Mouse (Mus musculus): Measurements from ENCODE around the gene Ncstn. TPM values are rescaled to one million over a fixed set of nuclear protein-coding genes. Genes with fewer than 3 reads are reported as not detected.

The Ncstn gene
- polyA plus RNA-seq, 1 experiment from 2014 or later, result 107 TPM

DNA sequence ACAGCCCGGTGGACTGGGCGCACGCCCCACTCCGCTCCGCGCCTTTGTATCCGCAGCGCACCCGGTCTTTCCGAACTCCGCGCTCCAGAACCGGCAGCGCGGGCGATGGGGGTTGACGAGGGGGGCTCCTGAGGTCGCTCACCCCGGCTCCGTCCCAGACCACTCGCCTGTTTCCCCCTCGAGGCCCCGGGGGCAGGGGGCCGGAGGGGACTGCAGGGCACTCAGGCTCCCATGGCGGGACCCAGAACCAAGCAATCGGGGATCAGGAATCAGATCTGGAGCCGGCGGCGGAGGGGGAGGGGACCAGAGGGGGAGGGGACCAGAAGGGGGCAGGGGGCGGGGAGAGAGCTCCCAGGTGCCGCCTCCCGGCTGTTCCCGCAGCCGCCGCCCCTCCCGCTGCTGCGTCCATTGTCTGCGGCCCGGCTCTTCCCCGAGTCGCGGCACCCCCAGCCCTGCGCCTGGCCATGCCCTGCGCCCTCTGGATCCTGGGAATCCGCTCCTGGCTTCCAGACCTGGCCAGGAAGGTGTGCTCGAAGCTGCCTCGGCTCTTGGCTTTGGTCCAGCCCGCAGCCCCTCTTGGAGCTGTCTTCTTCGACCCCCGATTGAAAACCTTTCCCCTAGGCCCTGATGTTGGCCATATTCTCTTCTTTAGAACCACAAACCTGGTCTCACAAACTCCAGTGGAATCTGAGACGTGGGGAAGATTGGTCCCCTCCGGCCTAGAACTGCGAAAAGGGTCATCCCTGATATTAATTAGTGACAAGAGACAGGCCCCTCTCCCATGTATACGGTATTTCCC lies 55.4 kb downstream of the Ncstn start:
- no peaks in the 10 kb centered on the region for H3K27me3 ChIP-seq (ENCODE audit: control insufficient read depth, insufficient read depth, low read depth, low read length)
- H3K4me2 ChIP-seq (ENCODE audit: low read length), result peak overlapping the region; percentile 72
- H3K27ac ChIP-seq (ENCODE audit: low read length), result peak overlapping the region; percentile 98
- peak overlapping the region; percentile 95 for H3K9ac ChIP-seq (ENCODE audit: low read depth, low read length)
- peaks cover 38% of the 10 kb centered on the region for H3K4me1 ChIP-seq (ENCODE audit: control insufficient read depth, insufficient read depth, low read length)
- peak overlapping the region; percentile 81 for H3K4me3 ChIP-seq (ENCODE audit: low read depth, low read length)
- H3K36me3 ChIP-seq (ENCODE audit: control insufficient read depth, insufficient read depth, low read length), result no peaks in the 10 kb centered on the region
- under 1% methylated on average over 41 of the region's 54 CpGs for WGBS
- ATAC-seq, result peak; percentile 85
- H3K9me3 ChIP-seq (replicated peaks; ENCODE audit: control insufficient read depth, low read length, poor library complexity, severe bottlenecking), result no peaks in the 10 kb centered on the region

DNA sequence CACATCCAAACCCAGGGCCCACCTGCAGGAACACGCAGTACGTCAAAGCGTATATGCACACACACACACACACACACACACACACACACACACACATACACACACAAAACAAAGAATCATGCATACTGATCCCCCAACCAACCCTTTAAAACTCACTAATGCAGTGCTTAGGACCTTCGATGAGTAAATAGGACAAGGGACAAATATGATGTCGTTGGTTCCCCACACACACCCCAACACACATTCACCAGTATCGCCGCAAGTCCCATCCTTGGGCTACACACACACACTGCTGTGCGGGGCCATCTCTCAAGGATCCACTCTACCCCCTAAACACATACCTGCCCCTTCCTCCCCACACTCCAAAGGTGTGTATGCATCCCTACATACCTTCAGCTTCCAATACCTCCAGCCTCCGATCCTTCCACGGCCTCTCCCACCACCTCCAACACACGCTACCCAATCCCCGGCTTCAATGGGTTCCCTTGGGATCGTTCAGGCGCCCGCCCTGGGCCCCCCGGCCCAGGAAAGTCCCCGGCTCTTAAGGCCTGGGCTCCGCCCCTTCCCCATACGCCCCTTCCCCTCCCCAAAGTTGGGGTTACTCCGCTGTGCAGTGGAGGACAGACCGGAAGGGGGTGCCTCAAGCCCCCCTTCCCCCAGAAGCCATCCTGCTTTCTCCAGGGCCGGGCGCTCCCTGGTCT lies 56.2 kb downstream of the Ncstn start:
- peak; percentile 81 for ATAC-seq
- H3K27me3 ChIP-seq (ENCODE audit: control insufficient read depth, insufficient read depth, low read depth, low read length), result no peaks in the 10 kb centered on the region
- H3K4me1 ChIP-seq (ENCODE audit: control insufficient read depth, insufficient read depth, low read length), result peaks cover 43% of the 10 kb centered on the region
- no peaks in the 10 kb centered on the region for H3K9me3 ChIP-seq (replicated peaks; ENCODE audit: control insufficient read depth, low read length, poor library complexity, severe bottlenecking)
- WGBS, result 2% methylated on average over 23 of the region's 23 CpGs
- H3K36me3 ChIP-seq (ENCODE audit: control insufficient read depth, insufficient read depth, low read length), result no peaks in the 10 kb centered on the region
- H3K9ac ChIP-seq (ENCODE audit: low read depth, low read length), result peak overlapping the region; percentile 95
- H3K4me2 ChIP-seq (ENCODE audit: low read length), result peak overlapping the region; percentile 72
- peak overlapping the region; percentile 98 for H3K27ac ChIP-seq (ENCODE audit: low read length)
- peak overlapping the region; percentile 81 for H3K4me3 ChIP-seq (ENCODE audit: low read depth, low read length)

DNA sequence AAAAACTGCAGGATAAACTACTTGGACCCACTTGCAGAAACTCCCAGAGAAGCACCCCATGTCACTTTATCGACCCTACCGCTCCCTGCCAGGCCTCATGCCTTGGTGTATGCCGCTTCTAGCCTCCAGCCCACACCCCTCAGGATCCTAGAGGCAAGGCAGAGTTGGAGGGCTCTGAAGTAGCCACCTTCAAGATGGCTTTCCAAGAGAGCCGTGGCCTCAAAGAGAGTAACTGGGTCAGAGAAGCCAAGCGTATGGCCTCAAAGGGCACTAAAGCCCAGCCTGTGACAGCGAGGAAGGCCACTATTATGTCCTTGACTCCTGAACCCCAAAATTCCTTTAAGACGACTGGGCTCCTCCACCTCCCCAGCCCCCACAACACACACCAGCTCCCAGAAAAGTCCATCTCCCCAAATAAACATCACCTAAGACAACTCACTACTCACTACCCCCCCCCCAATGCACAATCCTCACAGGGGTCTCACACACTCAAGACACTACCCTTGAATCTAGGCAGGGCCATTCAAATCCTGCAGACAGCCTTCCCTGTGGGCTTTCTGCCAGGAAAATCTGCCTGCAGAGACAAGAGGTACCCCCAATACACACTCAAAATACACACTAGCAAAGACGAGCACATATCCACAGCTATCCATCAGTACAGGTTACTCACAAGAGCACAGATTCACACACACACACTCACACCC lies 57.2 kb downstream of the Ncstn start:
- Histone ChIP-seq H3K4me2 (ENCODE audit: low read length) (peak overlapping the region; percentile 72), H3K4me1 (ENCODE audit: control insufficient read depth, insufficient read depth, low read length) (peaks cover 50% of the 10 kb centered on the region), H3K9ac (ENCODE audit: low read depth, low read length) (peak overlapping the region; percentile 95), H3K4me3 (ENCODE audit: low read depth, low read length) (peak overlapping the region; percentile 81), H3K27ac (ENCODE audit: low read length) (peak overlapping the region; percentile 98), H3K27me3 (ENCODE audit: control insufficient read depth, insufficient read depth, low read depth, low read length) (no peaks in the 10 kb centered on the region), H3K36me3 (ENCODE audit: control insufficient read depth, insufficient read depth, low read length) (no peaks in the 10 kb centered on the region), H3K9me3 (replicated peaks; ENCODE audit: control insufficient read depth, low read length, poor library complexity, severe bottlenecking) (no peaks in the 10 kb centered on the region)
- WGBS, result 8% methylated on average over 8 of the region's 8 CpGs
- ATAC-seq, result no peak

- Histone ChIP-seq H3K9me3 (replicated peaks; ENCODE audit: control insufficient read depth, low read length, poor library complexity, severe bottlenecking) (no peaks in the 10 kb centered on the region), H3K4me1 (ENCODE audit: control insufficient read depth, insufficient read depth, low read length) (peaks cover 61% of the 10 kb centered on the region), H3K27me3 (ENCODE audit: control insufficient read depth, insufficient read depth, low read depth, low read length) (no peaks in the 10 kb centered on the region), H3K27ac (ENCODE audit: low read length) (peak overlapping the region; percentile 12; the same call in 1 of the 2 replicates), H3K9ac (ENCODE audit: low read depth, low read length) (peak overlapping the region; percentile 95), H3K4me3 (ENCODE audit: low read depth, low read length) (peak overlapping the region; percentile 81), H3K4me2 (ENCODE audit: low read length) (peak overlapping the region; percentile 72), H3K36me3 (ENCODE audit: control insufficient read depth, insufficient read depth, low read length) (no peaks in the 10 kb centered on the region)
- WGBS, result 8% methylated on average over 9 of the region's 9 CpGs
- ATAC-seq, result no peak
These were observed 58.3 kb downstream of the Ncstn start for GRCm38 (mm10) chr1:172024140-172024895.

DNA sequence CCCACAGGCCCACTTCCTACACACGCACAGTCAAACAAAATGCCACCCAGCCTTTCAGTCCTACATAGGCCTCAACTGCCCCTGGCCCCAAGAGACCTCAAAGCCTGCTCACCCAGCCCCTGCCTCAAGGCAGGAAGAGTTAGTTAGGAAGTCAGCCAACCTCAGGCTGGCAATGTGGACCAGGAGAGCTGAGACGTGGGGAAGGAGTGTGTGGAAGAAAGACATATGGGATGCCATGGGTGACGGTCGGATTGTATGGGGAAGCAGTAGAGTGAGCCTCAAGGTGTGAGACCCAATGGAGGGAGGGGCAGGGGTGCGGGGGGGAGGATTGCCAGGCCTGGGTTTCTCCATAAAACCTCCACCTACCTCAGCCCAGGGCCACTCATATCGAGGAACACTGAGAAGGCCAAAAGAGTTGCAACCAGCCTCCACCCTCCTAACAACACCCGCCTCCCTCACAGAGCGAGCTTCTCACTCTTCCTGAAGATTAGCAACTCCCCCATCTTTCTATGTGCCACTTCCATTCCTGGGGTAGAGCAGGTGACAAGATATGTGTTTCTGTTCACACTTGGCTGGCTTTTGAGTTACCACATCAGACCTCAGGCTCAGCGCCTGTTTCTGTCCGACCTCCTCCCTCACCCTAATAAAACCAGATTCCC lies 62.6 kb downstream of the Ncstn start:
- H3K9ac ChIP-seq (ENCODE audit: low read depth, low read length), result 0 out of 2 replicates have a peak overlapping the region, but pooled peaks have one; percentile 7
- H3K27me3 ChIP-seq (ENCODE audit: control insufficient read depth, insufficient read depth, low read depth, low read length), result no peaks in the 10 kb centered on the region
- no peak overlapping the region for H3K4me2 ChIP-seq (ENCODE audit: low read length)
- no peak for ATAC-seq
- 65% methylated on average over 10 of the region's 10 CpGs for WGBS
- no peaks in the 10 kb centered on the region for H3K9me3 ChIP-seq (replicated peaks; ENCODE audit: control insufficient read depth, low read length, poor library complexity, severe bottlenecking)
- peak overlapping the region; percentile 4; the same call in 1 of the 2 replicates for H3K27ac ChIP-seq (ENCODE audit: low read length)
- H3K4me3 ChIP-seq (ENCODE audit: low read depth, low read length), result no peak overlapping the region
- H3K4me1 ChIP-seq (ENCODE audit: control insufficient read depth, insufficient read depth, low read length), result peaks cover 86% of the 10 kb centered on the region
- H3K36me3 ChIP-seq (ENCODE audit: control insufficient read depth, insufficient read depth, low read length), result no peaks in the 10 kb centered on the region

- Histone ChIP-seq H3K4me2 (ENCODE audit: low read length) (no peak overlapping the region), H3K27me3 (ENCODE audit: control insufficient read depth, insufficient read depth, low read depth, low read length) (no peaks in the 10 kb centered on the region), H3K27ac (ENCODE audit: low read length) (no peak overlapping the region; the same call in 1 of the 2 replicates), H3K9me3 (replicated peaks; ENCODE audit: control insufficient read depth, low read length, poor library complexity, severe bottlenecking) (no peaks in the 10 kb centered on the region), H3K4me3 (ENCODE audit: low read depth, low read length) (no peak overlapping the region), H3K9ac (ENCODE audit: low read depth, low read length) (0 out of 2 replicates have a peak overlapping the region, but pooled peaks have one; percentile 7), H3K4me1 (ENCODE audit: control insufficient read depth, insufficient read depth, low read length) (peaks cover 86% of the 10 kb centered on the region), H3K36me3 (ENCODE audit: control insufficient read depth, insufficient read depth, low read length) (no peaks in the 10 kb centered on the region)
- ATAC-seq, result no peak
- 92% methylated on average over 4 of the region's 4 CpGs for WGBS
These were observed 63.3 kb downstream of the Ncstn start for GRCm38 (mm10) chr1:172019339-172019738.

DNA sequence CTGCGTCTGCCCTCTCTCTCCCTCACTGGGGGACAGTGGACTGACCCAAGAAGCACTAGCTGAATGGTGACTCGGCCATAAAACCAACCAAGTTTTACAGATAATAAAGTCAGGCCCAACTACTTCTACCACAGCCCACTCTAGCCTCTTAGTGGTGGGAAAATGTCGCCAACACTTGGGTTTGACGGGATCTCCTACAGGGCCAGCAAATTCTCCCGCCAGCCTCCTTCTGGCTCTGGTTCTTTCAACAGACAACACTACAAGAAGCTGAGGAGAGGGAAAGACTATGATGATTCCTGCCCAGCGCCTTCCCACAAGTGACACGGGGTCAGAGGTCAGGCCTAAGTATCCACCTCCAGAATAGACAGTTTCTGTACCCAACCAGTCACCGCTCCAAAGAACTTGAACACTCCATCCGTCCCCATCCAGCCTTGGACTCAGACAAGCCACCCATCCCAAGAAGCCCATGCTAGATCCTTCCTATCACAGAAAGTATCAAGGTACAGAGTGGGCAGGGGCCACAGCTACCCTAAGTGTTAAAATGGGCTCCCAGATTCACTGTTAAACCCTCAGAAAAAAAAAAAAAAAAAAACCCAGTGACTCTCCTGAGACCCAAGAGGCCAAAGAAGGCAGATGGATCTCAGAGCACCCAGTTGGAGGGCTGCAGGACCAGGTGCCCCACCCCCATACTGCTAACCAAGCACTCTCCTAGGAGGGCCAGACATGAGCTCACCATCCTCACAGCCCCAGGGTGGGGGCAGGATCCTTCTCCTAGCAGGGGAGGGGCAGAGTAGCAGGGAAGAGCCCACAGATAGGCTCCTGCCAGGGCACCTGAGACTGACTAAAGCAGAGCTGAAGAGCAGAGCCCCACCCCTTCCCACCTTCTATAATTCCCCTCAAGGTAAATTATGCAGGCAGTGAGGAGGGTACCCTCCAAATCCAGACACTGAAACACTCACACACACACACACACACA lies 64.0 kb downstream of the Ncstn start:
- H3K9ac ChIP-seq (ENCODE audit: low read depth, low read length), result no peak overlapping the region
- no peak for ATAC-seq
- H3K4me2 ChIP-seq (ENCODE audit: low read length), result no peak overlapping the region; the same call in 1 of the 2 replicates
- 59% methylated on average over 9 of the region's 9 CpGs for WGBS
- peak overlapping the region; percentile 83 for H3K27ac ChIP-seq (ENCODE audit: low read length)
- H3K4me3 ChIP-seq (ENCODE audit: low read depth, low read length), result no peak overlapping the region
- peaks cover 86% of the 10 kb centered on the region for H3K4me1 ChIP-seq (ENCODE audit: control insufficient read depth, insufficient read depth, low read length)
- H3K27me3 ChIP-seq (ENCODE audit: control insufficient read depth, insufficient read depth, low read depth, low read length), result no peaks in the 10 kb centered on the region
- H3K9me3 ChIP-seq (replicated peaks; ENCODE audit: control insufficient read depth, low read length, poor library complexity, severe bottlenecking), result no peaks in the 10 kb centered on the region
- no peaks in the 10 kb centered on the region for H3K36me3 ChIP-seq (ENCODE audit: control insufficient read depth, insufficient read depth, low read length)

Data from midbrain, embryonic 16.5 days (tissue).